Mouse (Mus musculus) Patski (cell line): Measurements from ENCODE around the gene March10. TPM values are rescaled to one million over a fixed set of nuclear protein-coding genes. Genes with fewer than 3 reads are reported as not detected.

Experiments used
- ATAC-seq: fragments of 100-300 bp; one replicate; pipeline ENCODE4 v1.8.0; 2021
- CTCF ChIA-PET: fragments of 350-600 bp; sonication (Branson Sonifier 250); formaldehyde crosslinking; loops from one replicate; lab custom pipeline; 2022; ENCODE audit warnings: inconsistent platforms; lab: Charles Lee
- POLR2A ChIA-PET: fragments of 350-600 bp; sonication (Branson Sonifier 250); formaldehyde crosslinking; loops from one replicate; lab custom pipeline; 2022; ENCODE audit warnings: antibody characterized with exemption, inconsistent platforms; lab: Charles Lee
- DNase-seq: peaks from one replicate; pipeline ENCODE4 v3.0.0-alpha.2; 2011; ENCODE audit warnings: low read depth, low spot score
- H3K27me3 ChIP-seq: fragments of 371-371 bp; one replicate; pipeline ENCODE4 v1.5.1; 2021
- CTCF ChIP-seq: fragments of 100-300 bp; IDR thresholded peaks from one replicate; pipeline ENCODE4 v1.5.1; 2021
- in situ Hi-C: fragments of 300-500 bp; cut with MboI; formaldehyde crosslinking; loops from 3 replicates; pipeline ENCODE4 v1.11.1; 2018; ENCODE audit warnings: low pct_unique_long_range_greater_than_20kb, mixed read lengths
- polyA plus RNA-seq: library from polyadenylated mRNA; unstranded; gene quantifications from one replicate; pipeline ENCODE4 v1.2.3, GENCODE M21; 2021

March10 gene
- polyA plus RNA-seq, 1 experiment from 2014 or later: 0.06 TPM

GRCm38 (mm10) chr11:105338596-105339390, 117.7 kb downstream of the March10 start:
- TF ChIP-seq CTCF: no peak
- ChIA-PET POLR2A (interaction anchor here (1.1 kb wide), 1 partner anchor 58 kb away, joined by 4 read pairs; no protein-coding TSS in a partner anchor), CTCF (interaction anchor here (2.7 kb wide), 1 partner anchor 573 kb away, joined by 9 read pairs; no protein-coding TSS in a partner anchor)
- no peak for DNase-seq
- no peak for ATAC-seq
- in situ Hi-C loops: loop anchor here (25.0 kb wide), 1 partner anchor 674 kb away; the partner anchor contains the start of gene Kcnh6
- H3K27me3 ChIP-seq: no peaks in the 10 kb centered on the region

- in situ Hi-C loops: loop anchor here (25.0 kb wide), 1 partner anchor 678 kb away; the partner anchor contains the start of gene Kcnh6
- no peak for ATAC-seq
- CTCF ChIA-PET: no interaction called here
- no peaks in the 10 kb centered on the region for H3K27me3 ChIP-seq
- TF ChIP-seq CTCF: no peak
- DNase-seq: no peak
- POLR2A ChIA-PET: no interaction called here
Measured at GRCm38 (mm10) chr11:105333867-105334670, 122.5 kb downstream of the March10 start.

- ATAC-seq: no peak
- ChIA-PET POLR2A (no interaction called here), CTCF (interaction anchor here (1.3 kb wide), 1 partner anchor 578 kb away, joined by 4 read pairs; no protein-coding TSS in a partner anchor)
- no peak for TF ChIP-seq CTCF
- in situ Hi-C loops: loop anchor here (25.0 kb wide), 1 partner anchor 680 kb away; the partner anchor contains the start of gene Kcnh6
- H3K27me3 ChIP-seq: no peaks in the 10 kb centered on the region
- DNase-seq: no peak
Measured at GRCm38 (mm10) chr11:105332468-105332867, 124.1 kb downstream of the March10 start.

- ChIA-PET POLR2A (no interaction called here), CTCF (no interaction called here)
- in situ Hi-C loops: loop anchor here (25.0 kb wide), 1 partner anchor 681 kb away; the partner anchor contains the start of gene Kcnh6
- TF ChIP-seq CTCF: no peak
- H3K27me3 ChIP-seq: no peaks in the 10 kb centered on the region
- no peak for ATAC-seq
- no peak for DNase-seq
Measured at GRCm38 (mm10) chr11:105331732-105332131, 124.8 kb downstream of the March10 start.

GRCm38 (mm10) chr11:105331129-105331528, 125.4 kb downstream of the March10 start:
- DNase-seq (no peak), ATAC-seq (no peak)
- H3K27me3 ChIP-seq: no peaks in the 10 kb centered on the region
- no peak for TF ChIP-seq CTCF
- in situ Hi-C loops: loop anchor here (25.0 kb wide), 1 partner anchor 681 kb away; the partner anchor contains the start of gene Kcnh6
- ChIA-PET CTCF (no interaction called here), POLR2A (no interaction called here)

- DNase-seq: no peak
- ATAC-seq: no peak
- ChIA-PET POLR2A (no interaction called here), CTCF (no interaction called here)
- H3K27me3 ChIP-seq: no peaks in the 10 kb centered on the region
- no peak for TF ChIP-seq CTCF
- in situ Hi-C loops: loop anchor here (25.0 kb wide), 1 partner anchor 682 kb away; the partner anchor contains the start of gene Kcnh6
Measured at GRCm38 (mm10) chr11:105329962-105330361, 126.6 kb downstream of the March10 start.

- ChIA-PET CTCF (no interaction called here), POLR2A (no interaction called here)
- no peaks in the 10 kb centered on the region for H3K27me3 ChIP-seq
- DNase-seq (no peak), ATAC-seq (no peak)
- no peak for TF ChIP-seq CTCF
- in situ Hi-C loops: loop anchor here (25.0 kb wide), 1 partner anchor 685 kb away; the partner anchor contains the start of gene Kcnh6
Measured at GRCm38 (mm10) chr11:105327101-105327500, 129.4 kb downstream of the March10 start.

GRCm38 (mm10) chr11:105323530-105323929, 133.0 kb downstream of the March10 start:
- H3K27me3 ChIP-seq: no peaks in the 10 kb centered on the region
- ChIA-PET CTCF (no interaction called here), POLR2A (no interaction called here)
- DNase-seq (no peak), ATAC-seq (no peak)
- in situ Hi-C loops: no loop called here
- TF ChIP-seq CTCF: no peak

- DNase-seq: no peak
- TF ChIP-seq CTCF: no peak
- ATAC-seq: no peak
- ChIA-PET CTCF (interaction anchor here (1.1 kb wide), 1 partner anchor 8 kb away, joined by 3 read pairs; no protein-coding TSS in a partner anchor), POLR2A (no interaction called here)
- no peaks in the 10 kb centered on the region for H3K27me3 ChIP-seq
- in situ Hi-C loops: no loop called here
Measured at GRCm38 (mm10) chr11:105321090-105321489, 135.4 kb downstream of the March10 start.

- no peaks in the 10 kb centered on the region for H3K27me3 ChIP-seq
- ATAC-seq (no peak), DNase-seq (no peak)
- ChIA-PET CTCF (interaction anchor here (1.0 kb wide), 1 partner anchor 17 kb away, joined by 3 read pairs; no protein-coding TSS in a partner anchor), POLR2A (no interaction called here)
- TF ChIP-seq CTCF: no peak
- in situ Hi-C loops: no loop called here
Measured at GRCm38 (mm10) chr11:105317769-105318168, 138.8 kb downstream of the March10 start.
